Mouse (Mus musculus) c-Kit-positive CD71-positive TER-119-negative erythroid progenitor cells, embryonic 14.5 days (primary cell): Measurements from ENCODE around the gene Smyd3.

Experiments used
- DNase-seq: peaks from one replicate; pipeline ENCODE4 v3.0.0-alpha.2; 2013; ENCODE audit warnings: low read depth

The Smyd3 gene

DNA sequence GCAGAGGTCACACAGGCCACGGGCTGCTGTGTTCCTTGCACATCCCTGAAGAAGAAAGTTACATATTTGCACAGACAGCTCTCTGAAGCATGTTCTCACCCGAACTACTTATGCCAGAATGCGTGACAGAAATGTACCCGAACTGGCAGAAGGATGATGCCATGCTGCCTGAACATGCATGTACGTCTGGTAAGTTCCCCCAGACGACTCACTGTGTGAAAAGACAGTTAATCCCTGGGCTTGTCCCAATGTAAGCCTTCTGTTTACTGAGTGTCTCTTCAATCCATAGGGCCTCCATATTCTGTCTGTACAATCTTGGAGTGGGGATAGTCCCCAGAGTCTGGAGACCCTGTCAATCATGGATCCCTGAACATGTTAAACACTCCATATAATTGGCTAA, 231.1 kb downstream of the Smyd3 start:
- no peak for DNase-seq

GRCm38 (mm10) chr1:179282821-179283220, 235.0 kb downstream of the Smyd3 start:
- DNase-seq: no peak

DNA sequence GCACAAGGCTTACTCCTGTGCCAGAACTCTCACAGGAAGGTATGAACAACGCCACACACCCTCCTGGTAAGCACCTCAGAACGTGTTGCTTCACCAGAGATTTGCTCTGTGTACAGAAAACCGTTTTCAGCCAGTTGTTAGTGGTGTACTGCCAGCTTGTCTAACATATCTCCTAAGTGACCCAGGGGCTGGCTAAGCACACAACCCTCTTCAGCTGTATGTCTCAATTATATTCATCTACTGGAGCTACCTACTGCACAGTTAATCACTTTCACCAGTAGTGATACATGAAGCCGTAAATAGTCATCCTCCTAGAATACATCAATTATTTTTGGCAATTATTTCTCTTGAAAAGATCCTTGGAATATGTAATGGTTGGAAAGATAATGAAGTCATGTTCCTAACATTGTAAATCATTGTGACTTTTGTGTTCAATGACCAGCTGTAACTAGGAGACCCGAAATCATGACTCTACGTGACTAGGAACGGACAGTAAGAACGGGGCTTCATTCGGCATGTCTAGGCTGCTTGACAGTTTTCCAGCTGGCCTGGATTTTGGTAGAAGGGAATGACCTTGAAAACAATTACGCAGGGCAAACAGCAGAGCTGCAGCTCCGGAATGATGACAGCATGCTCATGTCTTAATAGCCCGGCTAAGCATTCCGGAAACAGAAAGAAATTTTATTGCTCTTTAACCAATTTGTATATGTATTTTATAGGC, 236.3 kb downstream of the Smyd3 start:
- DNase-seq: no peak

- no peak for DNase-seq
Observed at GRCm38 (mm10) chr1:179279116-179279515, 238.7 kb downstream of the Smyd3 start.

DNA sequence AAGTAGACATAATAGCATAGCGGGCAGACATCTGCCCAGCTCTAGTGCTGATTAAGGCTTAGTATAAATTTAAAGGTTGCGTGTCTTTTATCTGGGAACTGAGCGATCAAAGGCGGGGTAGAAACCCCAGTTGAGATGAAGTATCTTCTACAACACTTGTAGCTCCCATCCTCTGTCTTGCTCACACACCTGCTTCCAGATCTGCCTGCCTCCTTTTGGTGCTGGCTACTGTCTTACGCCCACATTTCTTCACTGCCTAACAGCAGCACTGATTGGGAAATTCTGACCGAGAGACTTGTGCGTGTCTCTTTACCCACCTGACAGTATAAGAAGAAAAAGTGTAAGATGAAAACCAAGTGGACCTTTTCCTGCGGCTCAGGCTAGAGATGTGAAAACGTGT, 240.5 kb downstream of the Smyd3 start:
- DNase-seq: no peak

- no peak for DNase-seq
Observed at GRCm38 (mm10) chr1:179276866-179277265, 241.0 kb downstream of the Smyd3 start.

DNA sequence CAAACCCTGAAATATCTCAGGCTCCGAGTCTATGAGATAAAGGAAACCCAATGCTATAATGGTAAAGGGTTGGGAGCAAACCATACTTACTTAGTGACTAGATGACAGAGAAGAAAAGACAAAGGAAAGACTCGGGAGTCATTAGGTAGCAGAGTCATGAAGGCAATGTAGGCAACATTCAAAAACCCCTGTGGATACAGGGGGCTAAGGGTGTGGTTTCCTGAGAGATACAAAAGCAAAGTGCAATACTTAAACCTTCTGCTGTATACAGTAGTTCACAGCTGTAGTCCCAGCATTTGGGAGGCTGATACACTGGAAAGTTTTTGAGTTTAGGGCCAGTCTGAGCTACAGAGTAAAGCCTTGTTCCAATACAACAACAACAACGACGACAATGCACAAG, 244.9 kb downstream of the Smyd3 start:
- no peak for DNase-seq

GRCm38 (mm10) chr1:179272351-179272750, 245.5 kb downstream of the Smyd3 start:
- DNase-seq: no peak

DNA sequence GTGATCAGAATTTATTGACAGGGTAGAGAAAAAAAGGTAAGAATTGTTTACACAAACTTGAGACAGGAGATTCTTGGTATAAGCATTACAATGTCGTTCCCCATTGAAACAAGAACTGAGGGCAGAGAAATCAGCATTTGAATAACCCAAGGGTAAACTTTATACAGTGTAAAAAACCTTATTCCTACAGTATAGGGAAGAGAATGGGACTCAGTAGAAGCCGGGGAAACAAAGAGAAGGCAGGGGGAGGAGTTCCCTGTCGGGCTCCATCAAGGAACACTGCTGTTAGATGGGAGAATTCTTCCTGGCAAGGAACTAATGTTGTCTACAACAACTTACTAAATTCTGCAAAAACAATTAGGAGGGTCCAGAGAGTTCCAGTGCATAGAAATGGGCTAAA, 250.9 kb downstream of the Smyd3 start:
- DNase-seq: no peak

DNA sequence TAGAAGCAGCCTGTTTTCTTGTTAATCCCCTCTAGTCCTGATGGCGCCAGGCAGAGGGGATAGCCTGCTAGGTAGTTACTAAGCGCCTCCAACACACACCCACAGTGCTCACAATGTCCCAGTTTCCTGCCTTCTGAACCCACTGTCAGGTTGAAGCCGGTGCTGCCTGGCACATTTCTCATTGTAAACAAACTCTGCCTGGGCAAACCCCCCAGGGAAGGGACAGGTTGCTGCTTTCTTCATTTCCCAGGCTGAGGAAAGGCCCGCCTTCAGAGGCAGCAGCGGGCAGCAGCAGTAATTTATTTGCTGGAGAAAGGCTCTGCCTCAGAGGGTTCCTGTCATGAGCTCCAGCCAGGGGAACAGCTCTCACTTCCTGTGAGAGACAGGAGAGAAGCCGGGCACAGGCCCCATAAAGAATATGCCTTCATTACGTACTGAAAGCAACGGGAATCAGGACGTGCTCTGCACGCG, 256.3 kb downstream of the Smyd3 start:
- DNase-seq: no peak

DNA sequence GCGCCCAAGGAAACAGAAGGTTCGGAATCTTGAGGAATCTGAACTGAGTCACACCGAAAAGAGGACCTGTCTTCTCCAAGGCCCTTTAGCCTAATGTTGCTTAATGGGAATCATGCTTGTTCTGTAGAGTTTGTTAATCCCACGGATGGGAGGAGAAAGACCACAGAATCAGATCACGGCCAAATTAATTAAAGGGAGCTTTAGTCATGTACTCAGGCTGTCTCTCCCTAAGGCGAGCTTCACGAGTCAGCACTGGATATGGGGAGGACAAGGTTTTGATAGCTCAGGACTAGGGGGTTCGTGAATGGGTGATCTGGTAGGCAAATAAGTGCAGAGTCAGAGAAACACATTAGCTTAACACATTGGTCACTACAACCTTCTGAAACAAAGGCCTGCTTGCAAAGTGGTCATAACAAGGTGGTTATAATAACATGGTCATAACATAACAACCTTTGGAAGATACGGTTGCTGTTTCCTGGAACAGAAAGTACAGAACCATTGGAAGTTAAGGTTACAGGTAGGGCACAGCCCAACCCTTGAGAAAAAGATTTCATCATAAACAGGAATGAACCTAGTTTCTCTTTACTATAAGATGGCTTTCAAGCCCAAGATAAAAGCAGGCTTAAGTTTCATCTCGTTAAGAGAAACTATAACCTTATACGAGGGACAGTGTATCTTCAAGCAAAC, 261.9 kb downstream of the Smyd3 start:
- no peak for DNase-seq

- DNase-seq: no peak
Observed at GRCm38 (mm10) chr1:179254531-179254930, 263.3 kb downstream of the Smyd3 start.

DNA sequence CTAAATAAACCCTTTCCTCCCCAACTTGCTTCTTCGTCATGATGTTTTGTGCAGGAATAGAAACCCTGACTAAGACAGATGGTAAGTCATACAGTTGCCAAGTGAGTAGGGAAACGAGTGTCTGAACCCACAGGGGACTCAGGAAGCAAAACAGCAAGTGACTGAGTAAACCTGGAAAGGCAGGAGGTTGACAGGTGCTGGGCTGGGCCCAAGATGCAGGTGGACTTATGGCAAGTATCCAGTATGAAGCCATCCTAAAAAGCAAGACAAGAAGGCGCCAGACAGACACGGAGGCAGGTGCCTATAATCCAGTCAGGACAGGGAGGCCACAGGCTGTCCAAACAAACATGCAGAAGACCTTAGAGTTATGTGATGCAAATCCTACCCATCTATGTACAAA, 265.2 kb downstream of the Smyd3 start:
- no peak for DNase-seq

DNA sequence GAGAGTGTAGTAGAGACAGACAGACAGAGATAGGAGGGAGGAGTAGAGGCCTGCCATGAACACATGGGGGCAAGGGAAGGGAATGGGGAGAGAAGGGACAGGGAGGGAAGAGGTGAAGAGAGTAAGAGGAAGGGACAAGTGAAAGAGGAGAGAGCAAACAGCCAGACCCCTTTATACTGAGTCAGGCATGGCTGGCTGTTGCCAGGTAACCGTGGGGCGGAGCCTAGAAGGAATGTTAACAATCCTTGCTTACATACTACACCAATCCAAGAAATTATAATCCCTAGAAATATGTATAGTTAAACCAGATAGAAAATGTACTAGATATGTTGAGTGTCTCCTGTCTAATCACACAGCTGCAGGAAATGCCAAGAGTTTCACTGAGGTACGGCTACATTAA, 267.5 kb downstream of the Smyd3 start:
- no peak for DNase-seq

GRCm38 (mm10) chr1:179243554-179243953, 274.3 kb downstream of the Smyd3 start:
- DNase-seq: no peak

DNA sequence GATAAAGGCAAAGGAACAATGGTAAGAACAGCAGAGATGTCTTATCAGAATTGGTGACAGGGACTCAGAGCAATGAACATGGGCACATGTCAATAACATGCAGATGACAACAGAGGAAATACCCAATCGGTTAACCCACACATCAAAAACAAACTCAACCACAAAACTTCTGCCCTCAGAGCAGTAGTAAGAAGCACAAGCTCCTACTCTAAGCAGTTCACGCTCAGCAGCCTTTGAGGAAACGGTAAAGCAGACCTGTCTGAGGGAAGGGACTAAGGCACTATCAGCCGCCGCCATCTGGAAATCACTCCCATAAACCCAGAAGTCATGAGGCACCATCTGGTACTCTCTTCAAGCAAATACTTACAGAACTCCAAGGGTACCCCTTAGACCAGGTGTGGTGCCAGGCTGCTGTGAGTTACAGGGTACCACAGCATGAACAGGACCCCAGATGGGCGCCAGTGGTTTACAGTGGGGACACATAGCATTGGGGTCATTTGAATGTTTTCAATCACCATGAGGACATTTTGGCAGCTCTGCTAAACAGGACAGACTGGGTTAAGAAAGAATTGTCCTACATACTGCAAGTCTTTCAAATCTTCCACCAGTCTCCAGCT, 277.1 kb downstream of the Smyd3 start:
- DNase-seq: no peak

- no peak for DNase-seq
Observed at GRCm38 (mm10) chr1:179238639-179239038, 279.2 kb downstream of the Smyd3 start.

GRCm38 (mm10) chr1:179237989-179238388, 279.9 kb downstream of the Smyd3 start:
- DNase-seq: no peak

DNA sequence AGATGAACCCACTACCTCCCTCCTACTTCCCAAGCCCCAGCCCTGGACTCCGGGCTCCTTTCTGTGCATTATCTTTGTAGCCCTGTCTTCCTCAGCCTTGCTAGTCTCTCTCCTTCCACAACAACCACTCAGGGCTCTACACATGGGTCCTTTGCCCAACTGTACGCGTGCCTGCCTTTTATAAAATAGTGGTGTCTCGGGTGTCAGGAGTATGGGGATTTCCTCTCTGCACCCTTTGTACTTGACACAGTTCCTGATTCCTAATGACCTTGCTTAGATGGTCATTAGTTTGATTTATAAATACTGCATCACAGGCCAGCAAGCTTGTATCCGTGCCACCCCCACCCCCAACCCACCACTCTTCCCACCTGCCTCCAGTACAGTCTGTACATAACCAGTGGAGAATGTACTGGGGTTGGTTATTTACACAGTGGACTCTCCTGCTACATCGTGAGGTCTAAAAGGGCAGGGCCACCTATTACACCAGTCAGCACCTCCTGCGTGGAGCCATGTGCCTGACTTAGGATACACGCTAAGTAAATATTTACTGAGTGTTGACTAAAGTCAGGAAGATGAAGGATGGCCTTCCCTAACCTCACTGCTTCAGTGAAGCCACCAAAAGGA, 281.5 kb downstream of the Smyd3 start:
- DNase-seq: no peak

- peak; percentile 47 for DNase-seq
Observed at GRCm38 (mm10) chr1:179231777-179232661, 285.8 kb downstream of the Smyd3 start.

- no peak for DNase-seq
Observed at GRCm38 (mm10) chr1:179229515-179229914, 288.3 kb downstream of the Smyd3 start.

GRCm38 (mm10) chr1:179220290-179220689, 297.6 kb downstream of the Smyd3 start:
- no peak for DNase-seq
